Mouse (Mus musculus): ENCODE results near the gene Fut1.

The Fut1 gene

DNA sequence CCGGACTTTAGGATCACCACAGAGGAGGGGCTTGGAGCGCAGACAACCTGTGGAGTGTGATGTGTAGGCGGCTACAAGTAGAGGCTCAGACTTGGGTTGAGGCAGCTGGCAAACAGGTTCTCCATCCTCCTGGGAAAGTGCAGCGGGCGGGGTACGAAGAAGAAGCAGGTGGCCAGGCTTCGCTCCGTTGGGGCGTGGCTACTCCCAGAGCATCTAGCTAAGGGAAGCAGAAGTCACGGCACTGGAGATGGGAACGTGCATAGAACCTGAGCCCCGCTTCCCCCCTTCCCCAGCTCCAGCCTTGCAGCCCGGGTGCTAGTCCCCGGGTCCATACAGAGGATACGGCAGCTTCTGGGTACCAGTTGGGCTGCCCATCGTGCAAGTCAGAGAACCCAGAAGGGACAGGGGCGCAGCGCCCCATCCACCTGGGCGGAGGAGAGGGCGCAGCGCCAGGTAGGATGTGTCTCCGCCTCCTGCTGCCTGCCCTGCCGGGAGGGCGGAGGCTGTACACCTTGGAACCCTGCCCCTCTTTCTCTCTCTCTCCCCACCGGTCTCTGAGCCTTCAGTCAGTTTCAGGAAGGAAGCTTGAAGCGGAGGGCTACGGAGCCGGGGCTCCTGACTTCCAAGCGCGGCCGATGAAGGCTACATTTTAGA lies at the start of gene Fut1:
Gene Fut1, plus strand, starts transcription at position 248 of the 654 bp plus-strand sequence.
- peak; percentile 31; the same call in 1 of the 2 replicates for ATAC-seq (ENCODE audit: low TSS enrichment)

- peak; percentile 88 for ATAC-seq (ENCODE audit: low TSS enrichment)
These were observed 49.1 kb upstream of the Fut1 start for GRCm38 (mm10) chr7:45567780-45568516.

DNA sequence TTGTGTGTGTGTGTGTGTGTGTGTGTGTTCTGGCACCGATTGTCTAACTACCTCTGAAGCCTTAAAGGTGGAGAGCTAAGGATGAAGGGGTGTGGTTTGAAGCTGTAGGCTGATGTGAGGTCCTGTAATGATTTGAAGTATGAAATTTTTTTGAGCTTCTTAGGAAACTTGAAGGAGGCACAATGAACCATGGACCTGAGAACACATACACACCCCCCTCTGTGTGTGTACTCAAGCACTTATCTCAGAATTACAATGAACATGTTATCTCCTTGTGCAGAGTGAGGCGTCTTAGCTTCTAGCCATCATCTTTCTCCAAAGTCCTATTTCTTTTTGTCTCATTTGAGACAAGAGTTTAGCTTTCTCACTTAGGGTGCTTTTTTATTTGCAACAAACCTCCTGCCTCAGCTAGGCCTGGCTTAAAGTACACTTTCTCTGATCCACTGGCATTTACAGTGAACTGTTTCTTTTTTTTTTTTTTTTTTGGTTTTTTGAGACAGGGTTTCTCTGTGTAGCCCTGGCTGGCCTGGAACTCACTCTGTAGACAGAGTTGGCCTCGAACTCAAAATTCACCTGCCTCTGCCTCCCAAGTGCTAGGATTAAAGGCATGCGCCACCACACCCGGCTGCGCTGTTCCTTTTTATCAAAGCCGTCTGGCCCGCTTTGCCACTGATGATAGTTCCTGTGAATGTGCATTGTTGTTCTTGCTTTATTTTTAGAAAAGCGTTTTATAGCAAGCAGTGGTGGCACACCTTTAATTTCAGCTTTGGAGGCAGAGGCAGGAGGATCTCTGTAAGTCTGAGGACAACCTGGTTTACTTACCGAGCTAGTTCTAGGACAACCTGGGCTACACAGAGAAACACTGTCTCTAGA lies 48.3 kb upstream of the Fut1 start:
- ATAC-seq (ENCODE audit: low TSS enrichment), result no peak

- ATAC-seq (ENCODE audit: low TSS enrichment), result peak; percentile 45; the same call in 1 of the 2 replicates
These were observed 46.9 kb upstream of the Fut1 start, which contains the start of gene Bcat2 for GRCm38 (mm10) chr7:45570103-45570741. TSS of gene Bcat2 (plus strand) at chr7:45570153.

GRCm38 (mm10) chr7:45571966-45572365 lies 45.1 kb upstream of the Fut1 start:
- no peak for ATAC-seq (ENCODE audit: low TSS enrichment)

DNA sequence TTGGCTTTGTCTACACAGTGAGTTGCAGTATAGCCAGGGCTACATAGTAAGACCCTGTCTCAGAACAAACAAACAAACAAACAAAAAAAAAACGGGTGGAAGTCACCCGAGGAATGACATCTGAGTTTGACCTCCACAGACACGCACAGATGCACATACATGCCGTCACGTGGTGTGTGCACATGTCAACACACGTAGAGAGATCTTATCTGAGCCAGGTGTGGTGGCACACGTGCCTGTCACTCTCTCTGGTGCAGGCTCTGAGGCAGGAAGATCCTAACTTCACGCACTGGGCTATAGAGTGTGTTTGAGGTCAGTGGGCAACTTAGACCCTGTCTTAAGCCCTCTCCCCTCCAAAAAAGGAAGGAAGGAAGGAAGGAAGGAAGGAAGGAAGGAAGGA lies 43.1 kb upstream of the Fut1 start:
- ATAC-seq (ENCODE audit: low TSS enrichment), result no peak

DNA sequence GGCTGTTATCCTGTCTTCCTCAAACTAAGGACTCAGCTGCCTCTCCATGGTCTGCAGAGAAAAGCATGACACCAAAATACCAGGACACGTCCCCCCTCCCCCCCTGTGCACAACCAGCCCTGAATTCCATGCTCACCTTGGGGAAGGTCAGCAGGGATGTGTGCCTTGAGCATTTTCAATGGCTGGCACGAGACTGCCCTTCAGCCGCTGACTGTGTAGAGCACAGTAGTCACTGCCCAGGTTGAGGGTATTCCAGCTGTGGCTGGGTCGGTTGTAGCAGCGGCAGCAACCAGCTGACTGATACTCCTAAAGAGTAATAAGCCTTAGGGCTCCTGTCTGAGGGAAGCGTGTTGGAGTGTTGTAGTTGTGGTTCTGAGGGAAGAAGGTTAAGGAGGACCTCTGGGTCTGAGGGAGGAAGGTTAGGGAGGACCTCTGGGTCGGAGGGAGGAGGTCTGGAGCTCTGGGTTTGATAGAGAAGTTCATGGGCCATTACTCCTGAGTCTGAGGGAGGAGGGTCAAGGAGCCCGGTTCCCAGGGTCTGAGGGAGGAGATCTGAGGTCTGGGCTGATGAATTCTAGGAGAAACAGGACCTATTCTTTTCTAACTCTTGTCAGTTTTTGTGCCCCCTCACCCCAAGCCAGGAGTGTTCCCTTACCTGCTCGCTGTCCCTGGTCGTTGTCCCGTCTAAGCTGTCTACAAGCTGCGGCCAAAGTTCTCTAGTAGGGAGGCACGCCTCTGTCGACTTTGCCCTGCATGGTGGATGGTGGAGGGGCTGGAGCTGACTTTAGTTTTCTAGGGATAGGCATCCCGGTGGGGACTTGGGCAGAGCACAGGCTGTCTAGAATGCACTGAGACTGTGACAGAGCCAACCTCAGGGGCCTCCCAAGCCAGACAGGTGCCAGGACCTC lies 42.4 kb upstream of the Fut1 start:
- ATAC-seq (ENCODE audit: low TSS enrichment), result no peak

DNA sequence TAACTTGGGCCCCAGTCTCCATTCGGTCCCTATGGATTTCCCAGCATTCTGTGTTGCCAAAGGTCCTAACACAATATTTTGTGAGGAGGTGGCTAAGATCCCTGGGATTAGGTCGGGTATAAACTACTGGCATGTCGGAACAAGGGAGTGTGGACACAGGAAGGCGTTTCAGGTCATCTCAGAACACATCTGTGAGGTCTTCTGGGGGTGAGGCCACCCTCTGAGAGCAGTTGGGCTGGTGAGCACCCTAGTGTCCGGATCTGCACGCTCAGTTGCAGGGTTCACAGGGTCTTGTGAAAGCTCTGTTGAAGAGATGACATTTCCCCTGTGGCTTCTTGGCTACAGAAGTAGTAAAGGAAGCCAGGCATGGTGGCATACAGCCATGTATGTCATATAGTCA lies 31.2 kb upstream of the Fut1 start:
- ATAC-seq (ENCODE audit: low TSS enrichment), result no peak

DNA sequence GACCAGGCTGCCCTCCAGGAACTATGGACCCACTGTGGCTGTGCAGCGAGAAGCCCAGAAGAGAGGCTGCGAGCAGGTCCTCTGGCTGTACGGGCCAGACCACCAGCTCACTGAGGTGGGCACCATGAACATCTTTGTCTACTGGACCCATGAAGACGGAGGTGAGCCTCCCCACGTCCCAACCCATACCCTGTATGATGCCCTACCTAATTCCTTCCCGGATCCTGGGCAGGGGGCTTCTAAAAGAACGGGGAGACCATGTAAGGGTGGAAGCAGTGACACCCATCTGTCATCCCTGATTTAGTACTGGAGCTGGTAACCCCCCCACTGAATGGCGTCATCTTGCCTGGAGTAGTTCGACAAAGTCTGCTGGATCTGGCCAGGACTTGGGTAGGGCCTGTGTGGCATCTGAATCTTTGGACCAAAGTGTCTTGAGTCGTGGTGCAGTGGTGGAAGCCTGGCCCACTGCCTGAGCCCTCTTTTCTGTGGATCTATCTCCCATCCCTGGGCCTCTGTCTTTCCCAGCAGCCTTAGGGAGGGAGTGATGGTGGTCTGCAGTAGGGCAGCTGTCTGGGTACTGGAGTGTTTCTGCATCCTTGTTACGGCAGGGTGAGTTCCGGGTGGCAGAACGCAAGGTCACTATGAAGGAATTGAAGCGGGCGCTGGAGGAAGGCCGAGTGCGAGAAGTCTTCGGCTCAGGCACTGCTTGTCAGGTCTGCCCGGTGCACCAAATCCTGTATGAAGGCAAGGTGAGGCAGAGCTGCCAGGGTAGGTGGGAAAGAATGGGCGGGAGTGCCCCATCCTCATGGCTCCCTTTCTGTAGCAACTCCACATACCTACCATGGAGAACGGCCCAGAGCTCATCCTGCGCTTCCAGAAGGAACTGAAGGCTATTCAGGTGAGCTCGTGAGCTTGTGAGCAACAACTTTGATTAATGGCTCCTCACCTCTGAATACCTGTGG lies 29.2 kb upstream of the Fut1 start:
- no peak for ATAC-seq (ENCODE audit: low TSS enrichment)

- ATAC-seq (ENCODE audit: low TSS enrichment), result peak; percentile 98
These were observed 27.9 kb upstream of the Fut1 start for GRCm38 (mm10) chr7:45589173-45589572.

- no peak for ATAC-seq (ENCODE audit: low TSS enrichment)
These were observed 27.2 kb upstream of the Fut1 start for GRCm38 (mm10) chr7:45589898-45590297.

GRCm38 (mm10) chr7:45590874-45591273 lies 26.2 kb upstream of the Fut1 start:
- ATAC-seq (ENCODE audit: low TSS enrichment), result no peak

DNA sequence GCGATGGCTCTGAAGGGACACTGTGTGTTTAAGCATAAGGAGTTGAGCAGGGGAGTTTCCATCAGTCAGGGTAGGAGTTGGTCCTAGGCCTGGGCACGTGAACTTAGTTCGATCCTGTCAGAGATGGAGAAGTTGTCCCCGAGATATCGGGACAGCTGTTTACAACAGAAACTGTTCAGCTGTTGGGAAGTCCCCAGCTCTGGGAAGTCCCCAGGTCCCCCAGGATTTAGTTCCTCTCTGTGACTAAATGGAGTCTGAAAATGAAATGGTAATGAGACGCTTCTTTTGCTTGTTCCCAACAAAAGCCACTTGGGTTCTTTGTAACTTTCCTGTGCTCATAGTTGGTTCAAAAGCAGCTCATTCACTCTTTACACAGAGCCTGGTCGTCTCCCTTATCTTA lies 25.2 kb upstream of the Fut1 start:
- no peak for ATAC-seq (ENCODE audit: low TSS enrichment)

GRCm38 (mm10) chr7:45593118-45593815 lies 23.8 kb upstream of the Fut1 start:
- ATAC-seq (ENCODE audit: low TSS enrichment), result 0 out of 2 replicates have a peak, but pooled peaks have one; percentile 18

DNA sequence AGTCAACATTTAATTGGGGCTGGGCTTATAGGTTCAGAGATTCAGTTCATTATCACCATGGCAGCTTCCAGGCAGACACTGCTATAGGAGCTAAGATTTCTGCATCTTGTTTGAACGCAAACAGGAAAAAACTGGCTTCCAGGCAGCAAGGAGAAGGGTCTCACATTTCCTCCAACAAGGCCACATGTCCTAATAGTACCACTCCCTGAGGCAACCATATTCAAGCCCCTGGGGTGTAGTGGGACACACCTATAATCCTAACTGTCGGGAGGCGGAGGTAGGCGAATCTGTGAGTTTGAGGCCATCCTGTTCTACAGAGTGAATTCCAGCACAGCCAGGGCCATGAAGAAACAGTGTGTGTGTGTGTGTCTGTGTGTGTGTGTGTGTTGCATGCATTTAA lies 21.9 kb upstream of the Fut1 start:
- ATAC-seq (ENCODE audit: low TSS enrichment), result no peak

GRCm38 (mm10) chr7:45596107-45596506 lies 21.0 kb upstream of the Fut1 start:
- ATAC-seq (ENCODE audit: low TSS enrichment), result no peak

GRCm38 (mm10) chr7:45597013-45597412 lies 20.1 kb upstream of the Fut1 start:
- ATAC-seq (ENCODE audit: low TSS enrichment), result no peak

GRCm38 (mm10) chr7:45597527-45597926 lies 19.6 kb upstream of the Fut1 start:
- ATAC-seq (ENCODE audit: low TSS enrichment), result no peak

Data from frontal cortex, adult (tissue).